Mouse (Mus musculus): ENCODE measurements around the gene Ift52.

GRCm38 (mm10) chr2:163067233-163067632 is 50.1 kb downstream of the Ift52 start:
- TF ChIP-seq CTCF (IDR thresholded peaks at IDR 0.05; ENCODE audit: low read depth, low read length) (no peak), EP300 (IDR thresholded peaks at IDR 0.05; ENCODE audit: insufficient read depth, low read depth, low read length) (no peak), POLR2A (IDR thresholded peaks at IDR 0.05; ENCODE audit: insufficient read depth, low read length) (no peak)

All from ES-Bruce4 (cell line).